Mouse (Mus musculus) thymus, postnatal 0 days (tissue): ENCODE results near the gene Epha3. TPM values are rescaled to one million over a fixed set of nuclear protein-coding genes. Genes with fewer than 3 reads are reported as not detected.

Experiments used
- DNase-seq: peaks from one replicate; pipeline ENCODE4 v3.0.0-alpha.2; 2015; ENCODE audit warnings: low spot score
- polyA plus RNA-seq: library from polyadenylated mRNA; unstranded; fragments of >200 nt; fragmentation: Nextera tagmentation; extraction: Ambion mirVana; gene quantifications from 2 replicates; pipeline ENCODE4 v1.2.1, GENCODE M21; 2015

Gene Epha3
- polyA plus RNA-seq, 1 experiment from 2014 or later = 3.4 TPM

DNA sequence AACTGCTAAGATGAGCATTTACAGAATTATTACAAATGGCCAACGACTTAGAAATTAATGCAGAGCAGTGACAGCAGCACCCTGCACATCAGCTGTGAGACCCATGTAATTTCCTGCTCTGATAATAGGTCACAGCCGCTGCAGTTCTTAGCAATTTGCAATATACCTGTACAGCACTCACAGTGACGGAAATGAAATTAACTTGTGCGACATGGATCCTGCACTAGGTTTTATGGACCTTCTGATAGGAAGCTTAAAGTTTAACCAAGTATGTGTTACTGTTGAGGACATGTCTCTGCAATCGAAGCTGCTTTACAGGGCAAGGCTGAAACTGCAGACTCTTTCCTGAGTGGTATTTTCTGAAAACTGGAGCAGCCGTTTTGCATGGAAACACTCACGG is 80.4 kb downstream of the Epha3 start:
- no peak for DNase-seq

DNA sequence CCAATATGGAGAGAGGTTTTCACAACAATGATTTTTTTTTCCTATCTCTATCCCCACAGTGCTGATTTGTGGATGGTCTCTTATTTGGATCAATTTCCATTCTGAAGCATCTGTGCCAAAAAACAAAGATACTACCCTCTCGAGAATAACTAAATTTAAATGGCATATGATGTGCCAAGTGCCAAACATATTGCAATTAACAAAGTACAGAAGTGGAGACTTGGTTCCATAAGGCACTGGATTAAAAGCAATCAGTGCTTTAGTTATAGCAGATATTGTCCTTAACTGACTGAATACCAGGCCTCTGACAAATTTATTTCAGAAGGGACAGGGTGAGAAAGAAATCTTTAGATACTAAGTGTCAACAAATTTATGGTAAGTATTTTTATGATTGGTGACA is 81.9 kb downstream of the Epha3 start:
- DNase-seq = no peak

DNA sequence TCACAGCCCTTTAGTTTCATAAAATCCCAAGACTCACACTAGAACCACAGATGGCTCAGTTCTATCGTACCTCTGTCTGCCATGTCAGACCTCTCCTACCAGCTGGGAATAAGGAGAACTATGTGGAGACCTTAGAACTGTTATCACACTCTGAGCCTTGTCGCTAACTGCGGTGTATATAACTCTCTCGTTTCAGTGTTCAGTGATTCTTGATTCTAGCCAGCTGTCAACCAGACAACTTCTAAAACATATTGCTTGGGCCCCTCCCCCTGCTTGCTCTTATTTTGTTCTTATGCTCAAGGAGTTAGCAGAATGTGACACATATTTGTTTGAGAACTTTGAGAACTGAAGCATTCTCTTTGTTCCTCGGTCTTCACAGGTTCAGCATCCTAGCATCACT is 83.8 kb downstream of the Epha3 start:
- DNase-seq = no peak

DNA sequence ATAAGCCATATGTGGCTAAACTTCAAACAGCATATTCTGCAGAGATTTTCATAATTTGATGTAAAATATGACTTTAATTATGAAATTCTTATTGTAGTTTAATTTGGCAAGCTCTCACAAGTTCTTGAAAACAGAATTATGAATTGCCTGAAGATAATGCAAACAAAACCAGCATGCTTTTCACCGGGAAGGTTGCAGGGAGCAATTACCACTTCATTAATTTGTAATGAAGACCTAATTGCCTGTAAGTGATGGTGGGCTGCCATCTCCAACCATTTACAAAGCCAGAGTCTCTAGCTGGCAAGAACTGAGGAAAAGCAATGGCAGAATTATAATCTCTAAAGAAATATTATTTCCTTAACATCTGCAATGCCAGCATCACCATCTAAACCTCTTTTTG is 86.2 kb downstream of the Epha3 start:
- no peak for DNase-seq

DNA sequence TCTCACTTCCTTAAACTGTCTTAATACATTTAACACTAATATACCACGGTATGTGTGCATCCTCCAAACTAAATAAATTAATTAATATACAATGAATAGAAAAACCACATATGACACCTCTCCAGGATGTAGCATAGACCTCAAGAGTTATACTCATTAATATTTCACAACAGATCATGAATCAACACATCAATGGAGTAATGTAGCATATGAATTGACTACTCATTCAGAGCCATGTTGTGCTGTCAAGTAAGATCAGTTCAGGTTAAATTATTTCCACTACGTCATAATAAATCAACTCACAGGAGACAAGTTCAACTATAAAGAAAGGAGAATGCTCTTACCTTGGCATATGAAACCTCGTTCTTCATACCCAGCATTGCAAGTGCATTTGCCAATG is 91.4 kb downstream of the Epha3 start:
- no peak for DNase-seq

DNA sequence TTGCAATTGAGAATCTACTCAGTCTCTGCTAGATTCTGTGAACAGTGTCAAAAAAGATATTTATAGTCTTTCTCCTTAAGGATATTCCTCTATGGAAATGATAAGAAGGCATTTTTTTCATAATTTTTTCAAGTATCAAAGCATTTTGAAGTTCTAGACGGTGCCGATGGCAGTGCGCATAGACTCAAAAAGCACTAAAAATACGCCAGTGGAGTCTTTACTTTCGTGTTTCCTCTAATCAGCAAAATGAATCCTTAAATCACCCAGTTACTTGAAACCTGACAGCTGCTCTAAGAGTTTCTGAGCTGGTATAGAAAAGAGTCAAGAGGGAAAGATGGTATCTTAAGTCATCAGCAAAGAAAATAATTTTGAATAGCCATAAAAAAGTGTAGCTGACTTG is 96.4 kb downstream of the Epha3 start:
- DNase-seq = no peak

DNA sequence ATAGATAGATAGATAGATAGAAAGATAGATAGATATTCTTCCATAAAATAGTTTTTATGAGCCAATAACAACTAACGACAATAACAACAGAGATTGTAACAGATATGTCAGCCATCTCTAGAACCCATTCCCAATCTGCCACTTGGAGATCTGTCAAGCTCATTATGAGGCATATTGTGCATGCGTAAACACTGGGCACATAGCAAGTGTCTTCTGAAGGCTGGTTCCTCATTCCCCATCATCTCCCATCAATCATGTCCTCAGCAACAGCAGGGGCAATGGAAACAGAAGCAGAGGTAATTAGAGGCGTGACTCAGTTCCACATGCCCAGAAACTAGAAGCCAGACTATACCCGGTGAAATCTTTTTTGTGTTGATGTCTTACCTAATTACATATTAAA is 102.8 kb downstream of the Epha3 start:
- DNase-seq = no peak

DNA sequence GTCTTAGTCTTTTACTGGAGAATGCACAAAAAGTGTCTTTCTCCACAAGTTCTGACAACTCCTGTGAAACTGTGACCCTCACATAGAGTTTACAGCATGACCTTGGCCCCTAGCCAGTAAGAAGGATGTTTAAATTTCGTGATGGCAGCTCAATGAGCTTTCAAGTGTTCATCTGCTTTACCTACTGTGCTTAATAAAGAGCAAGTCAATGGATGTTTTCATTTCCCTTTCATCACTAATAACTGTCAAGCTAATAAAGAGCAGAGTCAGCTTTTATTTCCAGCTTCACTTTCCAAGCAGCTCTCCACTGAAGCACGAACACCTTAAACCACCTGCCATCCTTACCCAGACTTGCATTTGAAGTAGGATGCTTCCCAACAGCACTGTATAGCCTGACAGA is 103.9 kb downstream of the Epha3 start:
- no peak for DNase-seq

DNA sequence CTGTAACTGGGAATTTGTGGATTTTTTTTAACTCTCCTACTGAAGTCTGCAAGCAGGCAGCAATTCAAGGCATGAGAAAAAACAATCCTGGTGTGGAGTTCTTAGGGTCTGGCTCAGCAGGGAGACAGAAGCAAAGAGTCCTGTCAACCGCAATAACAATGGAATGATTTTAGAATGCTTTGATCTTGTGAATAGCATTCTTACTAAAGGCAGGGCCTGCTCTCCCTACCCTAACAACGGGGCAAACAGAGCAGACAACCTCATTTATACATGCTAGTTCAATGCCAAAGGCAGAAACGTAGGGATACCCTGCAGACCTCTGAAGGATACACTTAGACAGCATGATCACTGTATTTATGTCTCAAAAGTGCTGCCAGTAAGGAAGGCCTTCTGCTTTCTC is 110.9 kb downstream of the Epha3 start:
- no peak for DNase-seq

DNA sequence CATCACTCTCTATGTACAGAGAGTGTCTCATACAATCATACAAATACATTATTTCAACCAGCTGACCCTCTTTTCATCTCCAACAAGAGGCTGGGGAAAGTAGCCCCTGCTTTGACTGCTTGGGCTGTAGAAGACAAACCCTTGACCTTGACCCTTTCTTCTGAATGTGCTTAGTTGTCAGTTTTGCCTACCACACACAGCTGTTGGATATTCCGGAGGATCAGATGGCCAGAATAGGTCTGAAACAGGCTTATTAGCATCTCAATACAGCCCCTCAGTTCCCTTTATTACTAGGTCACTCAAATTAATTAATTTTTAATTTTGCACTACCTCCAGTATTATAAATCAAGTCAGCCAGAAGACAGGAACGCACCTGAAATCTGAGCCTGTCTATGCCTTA is 116.2 kb downstream of the Epha3 start:
- no peak for DNase-seq

DNA sequence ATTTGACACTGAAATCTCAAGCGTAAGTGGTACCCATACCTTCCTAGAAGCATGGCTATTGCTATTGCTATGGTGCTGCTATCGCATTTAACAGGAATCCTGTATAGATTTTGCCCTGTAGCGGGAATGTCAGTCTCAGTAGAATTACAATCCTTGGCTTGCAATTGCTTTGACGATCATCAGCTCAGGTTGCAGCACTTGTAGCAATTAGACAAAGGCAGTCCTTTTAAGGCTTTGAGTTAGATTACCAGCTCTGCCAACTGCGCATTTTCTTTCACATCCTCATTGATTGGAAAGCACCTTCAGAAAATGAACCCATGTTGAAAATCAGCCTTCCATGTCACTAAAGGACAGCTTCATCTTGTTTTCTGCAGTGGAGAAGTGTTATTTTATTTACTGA is 118.5 kb downstream of the Epha3 start:
- no peak for DNase-seq

DNA sequence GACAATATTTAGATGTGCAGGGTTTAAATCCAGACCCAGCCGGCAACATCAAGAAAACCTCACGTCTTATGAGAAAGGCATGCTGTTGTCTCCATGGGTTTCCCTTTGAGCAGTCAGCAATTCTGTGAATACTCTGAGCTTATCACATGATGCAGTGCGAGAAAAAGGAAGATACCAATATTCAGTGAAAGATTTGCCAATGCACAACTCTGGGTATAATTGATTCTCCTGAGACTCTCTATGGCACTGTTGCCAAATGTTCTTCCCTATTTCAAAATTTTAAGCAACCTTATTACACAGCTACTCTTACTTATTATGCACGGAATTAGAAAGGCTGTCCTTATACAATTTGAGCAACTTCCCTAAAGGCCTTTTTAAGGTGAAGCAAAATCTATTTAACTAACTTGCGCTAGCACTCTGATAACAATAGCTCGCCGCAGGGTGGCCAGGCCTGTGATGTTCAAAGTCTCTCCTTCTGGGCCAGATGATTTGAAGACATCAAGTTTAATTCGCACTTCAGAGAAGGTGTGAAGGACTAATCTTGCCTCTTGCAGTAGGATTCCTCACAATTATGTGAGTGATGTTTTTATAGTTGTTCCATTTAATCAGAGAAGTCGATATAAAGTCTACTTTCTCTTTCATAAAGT is 120.6 kb downstream of the Epha3 start:
- no peak for DNase-seq

DNA sequence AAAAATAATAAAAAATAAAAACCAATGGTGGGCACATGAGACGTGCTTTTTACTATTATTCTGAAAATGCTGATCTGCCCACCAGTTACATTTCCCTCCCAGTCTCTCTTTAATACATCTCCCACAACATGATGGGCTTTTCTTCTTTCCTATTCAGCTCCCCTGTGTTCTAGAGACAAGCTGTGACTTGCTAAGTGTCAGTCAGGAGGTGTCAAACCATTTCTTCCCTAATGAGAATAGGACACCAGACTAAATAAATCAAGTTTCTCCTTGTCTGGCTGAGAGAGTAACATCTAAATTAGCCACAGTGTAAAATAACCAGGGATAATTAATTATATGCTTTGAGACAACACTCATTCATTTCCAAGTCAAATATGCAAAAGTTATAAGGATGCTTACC is 144.7 kb downstream of the Epha3 start:
- DNase-seq = no peak

DNA sequence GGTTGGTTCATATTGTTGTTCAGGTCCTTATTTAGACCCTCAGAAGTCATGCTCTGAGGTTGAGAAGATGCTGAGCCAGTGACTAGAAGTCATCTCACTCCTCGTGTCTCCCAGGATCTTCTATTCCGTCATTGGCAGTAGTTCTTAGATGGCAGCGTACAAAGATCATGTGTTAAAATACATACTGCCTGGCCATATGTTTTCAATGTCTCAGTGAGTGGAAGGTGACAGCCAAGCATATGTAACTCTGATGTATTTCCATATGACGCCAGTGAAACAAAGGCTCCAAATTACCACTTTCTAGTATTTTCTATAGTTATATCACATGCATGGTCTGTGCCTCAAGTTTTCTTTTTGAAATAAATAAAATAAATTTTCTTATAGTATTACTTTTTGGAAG is 146.7 kb downstream of the Epha3 start:
- DNase-seq = no peak

DNA sequence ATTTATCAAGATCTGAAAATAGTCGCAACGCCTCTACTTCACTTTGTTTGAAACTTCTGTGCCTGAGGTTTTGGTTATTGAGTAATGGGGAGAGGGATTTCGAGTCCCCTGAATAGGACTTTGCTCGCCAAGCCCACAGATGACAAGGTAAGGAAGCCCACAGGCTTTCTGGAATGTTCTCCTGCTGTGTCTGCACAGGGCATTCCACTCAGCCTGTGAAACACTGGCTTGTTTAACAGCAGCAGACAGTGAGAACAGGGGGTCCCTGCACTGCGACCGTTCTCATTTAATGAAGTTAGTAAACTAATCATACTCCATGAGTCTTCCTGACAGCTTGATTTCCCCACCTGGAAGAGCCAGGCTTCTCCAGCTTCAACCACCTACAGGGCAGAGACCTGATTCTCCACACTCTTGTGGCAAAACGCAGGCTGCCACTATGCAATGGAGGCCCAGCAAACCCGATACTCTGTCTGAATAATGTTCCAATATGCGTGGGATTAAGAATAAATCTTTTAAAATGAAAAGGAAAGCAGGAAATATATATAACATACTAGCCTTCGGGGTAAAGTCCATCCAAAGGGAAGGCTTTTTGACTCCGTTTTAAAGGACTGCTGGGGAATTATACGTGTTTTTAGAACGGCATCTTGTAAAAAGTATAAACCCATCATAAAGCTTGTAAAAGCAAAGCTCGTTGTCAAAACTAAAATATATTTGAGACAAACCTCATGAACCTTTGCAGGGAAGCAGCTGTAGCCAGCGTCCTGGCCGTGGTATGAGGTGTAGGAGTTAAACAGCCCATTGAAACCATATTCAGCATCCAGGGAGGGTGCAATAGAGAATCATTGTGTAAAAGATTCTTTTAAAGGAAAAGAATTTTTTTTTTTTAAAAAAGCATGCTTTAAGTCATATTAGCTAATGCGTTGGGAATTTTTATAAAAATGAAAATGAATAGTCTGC is 156.8 kb downstream of the Epha3 start:
- no peak for DNase-seq

DNA sequence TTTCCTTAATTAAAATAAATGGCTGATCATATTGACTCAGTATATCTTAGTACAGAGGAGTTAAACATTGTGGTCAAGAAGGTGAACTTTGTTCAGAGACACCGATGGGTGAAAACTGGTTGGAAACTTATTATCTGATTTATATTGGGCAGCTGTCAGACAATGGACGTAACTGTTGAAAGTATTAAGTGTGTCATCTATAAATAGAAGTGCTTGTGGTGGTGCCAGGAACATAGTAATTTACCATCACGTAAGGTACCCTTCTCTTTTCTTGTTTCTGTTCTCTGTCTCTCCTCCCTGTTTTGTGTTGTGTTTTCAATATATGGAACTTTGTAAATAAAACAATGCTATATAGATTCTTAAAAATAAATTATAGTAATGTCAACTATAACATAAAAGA is 174.6 kb downstream of the Epha3 start:
- no peak for DNase-seq

DNA sequence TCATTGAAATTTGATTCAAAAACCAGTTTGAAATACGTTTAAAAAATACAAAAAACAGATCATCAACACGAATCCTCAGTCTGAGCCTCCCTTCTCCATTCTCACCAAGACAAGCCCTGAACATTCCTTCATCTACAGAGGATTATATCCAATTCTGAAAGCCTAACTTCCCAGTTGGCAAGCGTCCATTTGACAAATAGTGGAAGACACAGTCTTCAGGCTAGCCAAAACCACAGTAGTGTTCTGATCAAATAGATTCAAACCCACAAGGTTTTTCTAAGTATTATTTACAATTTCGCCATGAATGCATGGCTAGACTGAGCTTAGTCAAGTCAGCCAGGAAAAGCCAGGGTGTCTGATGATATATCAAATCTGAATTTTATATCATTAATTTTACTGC is 179.8 kb downstream of the Epha3 start:
- DNase-seq = no peak

DNA sequence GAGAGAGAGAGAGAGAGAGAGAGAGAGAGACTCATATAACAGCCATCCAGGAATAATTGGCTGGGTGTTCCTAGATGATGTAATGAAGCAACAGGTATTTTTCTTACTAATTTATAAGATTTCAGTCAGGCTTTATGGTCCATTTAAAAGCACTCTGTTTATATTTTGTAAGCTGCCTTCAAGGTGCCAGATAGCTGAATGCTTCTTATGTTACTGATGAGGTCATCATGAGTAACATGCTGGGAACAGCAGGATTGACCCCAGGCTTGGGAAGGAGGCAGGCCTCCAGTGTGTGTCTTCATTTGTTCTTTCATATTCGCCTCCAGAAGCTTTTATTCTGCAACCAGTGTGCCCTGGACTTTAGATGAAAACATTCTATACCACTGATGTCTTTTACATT is 189.5 kb downstream of the Epha3 start:
- DNase-seq = no peak

DNA sequence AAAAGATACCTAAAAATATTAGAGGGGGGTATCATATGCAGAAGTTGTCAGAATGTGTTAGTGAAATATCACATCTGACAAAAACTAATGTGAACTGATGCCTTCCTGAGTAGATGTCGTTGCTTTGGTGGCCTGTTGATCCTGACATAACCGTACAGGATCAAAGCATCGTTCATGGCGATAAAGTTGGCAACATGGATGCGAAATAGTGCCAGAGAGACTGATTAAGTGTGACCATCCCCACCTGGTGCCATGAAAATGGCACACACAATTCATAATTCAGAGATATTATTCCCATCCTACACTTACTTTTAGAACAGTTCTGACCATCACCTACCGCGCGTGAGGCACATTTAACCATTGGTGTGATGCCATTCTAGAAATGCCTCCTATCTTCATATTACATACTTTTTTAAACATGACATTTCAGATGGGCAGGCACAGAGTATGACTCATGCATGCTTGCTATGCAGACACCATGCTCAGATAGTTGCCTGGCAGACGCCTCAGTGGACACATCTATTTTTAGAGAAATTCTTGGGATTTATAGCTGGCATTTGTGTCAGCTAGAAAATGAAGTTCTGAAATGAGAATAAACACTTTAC is 190.6 kb downstream of the Epha3 start:
- DNase-seq = no peak

DNA sequence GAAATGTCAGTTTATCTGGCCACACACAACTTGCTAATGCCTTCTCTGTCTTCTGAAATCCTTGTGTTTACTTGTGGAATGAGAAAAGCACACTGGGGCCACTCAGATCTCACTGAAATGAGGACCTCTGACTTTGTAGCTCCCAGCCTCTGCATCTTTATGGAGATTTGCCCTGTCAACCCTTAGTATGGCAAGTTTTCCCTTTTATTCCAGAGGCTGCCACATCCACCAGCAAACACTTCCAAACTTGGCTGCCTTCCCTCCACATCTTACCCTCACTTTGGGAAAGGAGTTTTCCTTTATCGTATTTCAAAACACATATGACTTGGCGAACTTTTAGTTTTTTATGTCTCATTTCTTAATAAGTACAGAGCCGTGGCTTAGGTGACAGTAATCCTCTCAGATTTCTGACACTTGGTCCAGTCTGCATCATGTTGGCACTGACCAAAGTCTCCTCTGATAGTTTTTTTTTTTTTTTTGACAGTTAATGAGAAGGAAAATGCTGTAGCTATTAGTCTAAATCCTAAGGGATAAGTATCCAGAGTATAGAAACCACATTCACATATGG is 198.0 kb downstream of the Epha3 start:
- DNase-seq = no peak

DNA sequence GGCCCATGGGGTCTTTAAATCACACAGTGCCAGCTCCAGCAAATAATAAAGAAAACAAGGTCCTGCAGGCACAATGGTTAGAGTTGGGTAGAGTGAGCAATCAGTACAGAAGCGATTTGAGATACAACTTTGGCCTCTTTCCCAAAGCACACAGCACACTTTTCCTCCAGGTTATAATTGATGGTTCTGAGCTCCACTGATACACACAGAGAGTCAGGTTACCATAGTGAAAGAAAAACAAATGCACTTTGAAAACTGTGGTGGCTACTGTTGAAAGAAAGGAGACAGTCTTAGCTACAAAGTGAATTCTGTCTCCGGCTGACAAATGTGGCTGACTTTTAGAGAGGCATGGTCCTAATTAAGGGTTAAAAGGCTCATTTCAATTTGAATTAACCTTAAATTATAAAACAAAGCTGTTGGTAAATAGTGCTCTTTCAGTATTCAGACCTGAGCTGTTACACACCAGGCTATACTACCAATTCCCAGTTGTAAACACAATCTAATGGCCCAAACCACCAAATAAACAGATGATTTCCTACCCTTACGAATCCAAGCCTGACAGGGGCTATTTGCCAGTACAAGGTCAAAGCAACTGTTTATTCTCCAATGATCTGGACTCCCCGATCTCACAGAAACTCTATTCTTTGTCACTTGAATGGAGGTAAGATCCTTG is 205.5 kb downstream of the Epha3 start:
- DNase-seq = no peak

DNA sequence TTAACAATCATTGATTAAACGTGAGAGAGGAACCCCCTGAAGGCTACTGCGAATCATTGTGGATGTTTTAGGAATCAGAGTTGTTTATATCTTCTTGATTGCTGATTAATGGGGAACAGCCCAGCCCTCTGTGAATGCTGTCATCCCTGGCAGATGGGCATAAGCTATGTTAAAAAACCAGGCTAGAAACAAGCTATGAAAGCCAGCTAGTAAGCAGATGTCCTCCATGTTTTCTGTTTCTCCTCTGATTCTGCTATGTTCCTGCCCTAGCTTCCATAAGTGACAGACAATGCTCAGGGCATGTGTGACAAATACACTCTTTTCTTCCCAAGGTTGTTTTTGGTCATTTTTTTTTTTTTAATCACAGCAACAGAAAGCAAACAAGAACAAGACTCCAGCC is 206.2 kb downstream of the Epha3 start:
- no peak for DNase-seq
